Mouse (Mus musculus): ENCODE results near the gene Vps39. TPM values are rescaled to one million over a fixed set of nuclear protein-coding genes. Genes with fewer than 3 reads are reported as not detected.

Gene Vps39
- polyA plus RNA-seq (2014; fragmentation: Nextera tagmentation; extraction: Ambion mirVana) = 24.6 and 25.1 TPM in 2 replicates

DNA sequence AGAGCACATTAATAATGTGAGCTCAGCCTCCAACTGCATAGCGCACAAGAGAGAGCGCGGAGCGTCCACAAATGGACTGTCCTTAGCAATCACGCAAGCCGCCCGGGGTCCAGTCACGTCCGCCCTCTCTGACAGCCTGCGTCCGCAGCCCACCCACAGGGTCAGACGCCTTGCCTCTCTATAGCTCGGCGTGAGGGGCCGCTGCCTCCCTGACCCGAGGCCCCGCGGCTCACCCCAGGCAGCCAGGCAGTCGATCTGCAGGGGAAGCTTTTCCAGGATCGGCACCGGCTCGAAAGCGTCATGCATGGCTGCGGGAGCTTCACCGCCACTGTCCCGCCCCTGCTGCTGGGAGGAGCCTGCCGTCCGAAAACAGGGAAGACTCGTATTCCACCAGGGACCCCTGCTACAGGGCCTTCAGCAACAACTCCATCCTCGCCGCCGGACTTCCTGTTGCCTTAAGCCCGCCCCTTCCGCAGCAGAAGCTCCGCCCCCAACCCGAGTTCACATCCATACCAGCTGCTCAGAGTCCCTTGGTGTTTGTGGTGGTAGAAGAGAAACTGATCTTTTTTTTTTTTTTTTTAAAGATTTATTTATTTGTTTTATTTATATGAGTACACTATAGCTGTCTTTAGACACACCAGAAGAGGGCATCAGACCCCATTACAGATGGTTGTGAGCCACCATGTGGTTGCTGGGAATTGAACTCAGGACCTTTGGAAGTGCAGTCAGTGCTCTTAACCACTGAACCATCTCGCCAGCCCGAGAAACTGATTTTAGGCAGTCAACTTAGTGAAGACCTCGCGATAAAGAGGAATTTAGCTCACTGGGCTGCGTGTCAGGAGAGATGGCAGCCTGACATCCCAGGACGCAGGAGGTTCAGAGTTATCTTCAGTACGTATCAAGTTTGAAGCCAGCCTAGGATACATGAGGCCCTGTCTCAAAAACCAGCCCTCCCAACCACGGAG lies at the start of gene Vps39:
Gene Vps39, minus strand, starts transcription at position 456 of the 965 bp plus-strand sequence.
- H3K27ac ChIP-seq (ENCODE audit: low read depth) = peak within 1 kb of the TSS; percentile 69; the same call in 1 of the 2 replicates
- ATAC-seq (replicated peaks; ENCODE audit: low FRiP score, low TSS enrichment, low read depth) (peak; percentile 97), DNase-seq (ENCODE audit: low spot score) (peak; percentile 92)
- H3K27me3 ChIP-seq (replicated peaks; ENCODE audit: control insufficient read depth, insufficient read depth, low read length) = no peaks in the 10 kb centered on the region
- H3K9ac ChIP-seq (ENCODE audit: low read length) = peak within 1 kb of the TSS; percentile 82
- H3K4me2 ChIP-seq (ENCODE audit: low read length) = peak within 1 kb of the TSS; percentile 72
- 12% methylated on average over 44 of the region's 44 CpGs for WGBS
- no peaks in the 10 kb centered on the region for H3K9me3 ChIP-seq (ENCODE audit: control insufficient read depth, low read length)
- H3K4me3 ChIP-seq (ENCODE audit: low read depth, low read length) = peak within 1 kb of the TSS; percentile 92
- no peaks in the 10 kb centered on the region for H3K4me1 ChIP-seq (replicated peaks; ENCODE audit: control insufficient read depth, insufficient read depth, low read length)
- H3K36me3 ChIP-seq (ENCODE audit: control insufficient read depth, insufficient read depth, low read length) = peaks cover 37% of the 10 kb centered on the region

DNA sequence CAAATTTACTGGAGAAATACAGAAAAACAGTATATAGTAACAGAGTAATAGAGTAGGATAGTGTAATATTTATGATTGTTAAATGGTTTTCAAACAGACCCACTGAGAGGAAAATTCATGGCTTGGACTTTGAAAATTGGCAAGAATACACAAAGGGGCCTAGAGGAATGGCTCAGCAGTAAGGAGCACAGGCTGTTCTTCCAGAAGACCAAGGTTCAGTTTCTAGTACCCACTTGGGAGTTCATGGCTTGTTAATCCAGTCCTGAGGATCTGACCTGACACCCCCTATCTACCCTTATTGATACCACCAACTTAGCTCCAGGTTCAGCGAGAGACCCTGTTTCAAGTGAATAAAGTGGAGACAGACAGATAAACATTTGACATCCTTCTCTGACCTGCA lies 45.0 kb upstream of the Vps39 start:
- no peak for DNase-seq (ENCODE audit: low spot score)
- Histone ChIP-seq H3K27me3 (replicated peaks; ENCODE audit: control insufficient read depth, insufficient read depth, low read length) (no peaks in the 10 kb centered on the region), H3K9me3 (ENCODE audit: control insufficient read depth, low read length) (no peaks in the 10 kb centered on the region), H3K4me3 (ENCODE audit: low read depth, low read length) (no peak overlapping the region), H3K4me1 (replicated peaks; ENCODE audit: control insufficient read depth, insufficient read depth, low read length) (peaks cover 7% of the 10 kb centered on the region), H3K36me3 (ENCODE audit: control insufficient read depth, insufficient read depth, low read length) (peaks cover 38% of the 10 kb centered on the region), H3K9ac (ENCODE audit: low read length) (no peak overlapping the region), H3K27ac (ENCODE audit: low read depth) (no peak overlapping the region), H3K4me2 (ENCODE audit: low read length) (no peak overlapping the region)
- ATAC-seq (replicated peaks; ENCODE audit: low FRiP score, low TSS enrichment, low read depth) = no peak
- 96% methylated on average over 1 of the region's 1 CpGs for WGBS

DNA sequence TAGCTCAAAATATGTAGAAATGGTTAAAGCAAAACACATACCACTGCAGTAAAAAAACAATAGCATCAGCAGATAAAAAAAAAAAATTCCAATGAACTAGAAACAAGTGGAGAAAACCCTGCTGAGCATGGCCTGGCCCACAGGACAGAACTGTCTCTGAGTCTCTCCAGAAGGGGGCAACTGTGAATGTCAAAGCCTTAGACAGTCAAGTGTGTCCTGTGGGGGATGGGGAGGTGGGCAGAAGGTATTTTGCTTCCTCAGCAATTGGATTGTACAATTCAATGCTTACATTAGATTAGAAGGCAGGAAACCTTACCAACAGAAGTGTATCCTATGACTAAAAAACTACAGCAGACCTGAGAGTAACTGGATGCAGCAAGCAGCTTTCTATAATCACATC lies 39.5 kb upstream of the Vps39 start:
- Histone ChIP-seq H3K27ac (ENCODE audit: low read depth) (no peak overlapping the region), H3K27me3 (replicated peaks; ENCODE audit: control insufficient read depth, insufficient read depth, low read length) (no peaks in the 10 kb centered on the region), H3K4me3 (ENCODE audit: low read depth, low read length) (no peak overlapping the region), H3K4me1 (replicated peaks; ENCODE audit: control insufficient read depth, insufficient read depth, low read length) (no peaks in the 10 kb centered on the region), H3K4me2 (ENCODE audit: low read length) (no peak overlapping the region), H3K9me3 (ENCODE audit: control insufficient read depth, low read length) (no peaks in the 10 kb centered on the region), H3K9ac (ENCODE audit: low read length) (no peak overlapping the region), H3K36me3 (ENCODE audit: control insufficient read depth, insufficient read depth, low read length) (peaks cover 82% of the 10 kb centered on the region)
- DNase-seq (ENCODE audit: low spot score) = no peak
- ATAC-seq (replicated peaks; ENCODE audit: low FRiP score, low TSS enrichment, low read depth) = no peak

DNA sequence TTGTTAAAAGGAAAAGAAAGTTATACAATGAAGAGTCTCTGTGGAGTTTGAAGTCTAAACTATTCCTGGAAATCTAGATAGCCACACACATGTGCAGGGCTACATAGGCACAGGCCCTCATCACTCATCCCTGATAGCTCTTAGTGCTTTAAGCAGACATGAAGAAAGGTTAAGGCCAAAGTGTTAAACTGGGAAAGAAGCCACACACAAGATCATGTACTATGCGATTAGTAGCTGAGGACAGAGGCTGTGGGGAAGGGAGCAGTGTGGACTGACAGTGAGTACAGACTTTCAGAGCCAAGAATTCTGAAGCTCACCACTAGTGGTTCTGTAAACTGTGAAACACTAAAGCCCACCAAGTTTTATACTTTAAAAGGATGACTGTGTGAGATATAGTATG lies 38.0 kb upstream of the Vps39 start:
- H3K27ac ChIP-seq (ENCODE audit: low read depth) = no peak overlapping the region
- no peak overlapping the region for H3K4me3 ChIP-seq (ENCODE audit: low read depth, low read length)
- no peak for DNase-seq (ENCODE audit: low spot score)
- WGBS = 94% methylated on average over 1 of the region's 1 CpGs
- H3K27me3 ChIP-seq (replicated peaks; ENCODE audit: control insufficient read depth, insufficient read depth, low read length) = no peaks in the 10 kb centered on the region
- H3K9me3 ChIP-seq (ENCODE audit: control insufficient read depth, low read length) = no peaks in the 10 kb centered on the region
- H3K4me2 ChIP-seq (ENCODE audit: low read length) = no peak overlapping the region
- no peak for ATAC-seq (replicated peaks; ENCODE audit: low FRiP score, low TSS enrichment, low read depth)
- H3K4me1 ChIP-seq (replicated peaks; ENCODE audit: control insufficient read depth, insufficient read depth, low read length) = no peaks in the 10 kb centered on the region
- no peak overlapping the region for H3K9ac ChIP-seq (ENCODE audit: low read length)
- H3K36me3 ChIP-seq (ENCODE audit: control insufficient read depth, insufficient read depth, low read length) = peaks cover 72% of the 10 kb centered on the region

DNA sequence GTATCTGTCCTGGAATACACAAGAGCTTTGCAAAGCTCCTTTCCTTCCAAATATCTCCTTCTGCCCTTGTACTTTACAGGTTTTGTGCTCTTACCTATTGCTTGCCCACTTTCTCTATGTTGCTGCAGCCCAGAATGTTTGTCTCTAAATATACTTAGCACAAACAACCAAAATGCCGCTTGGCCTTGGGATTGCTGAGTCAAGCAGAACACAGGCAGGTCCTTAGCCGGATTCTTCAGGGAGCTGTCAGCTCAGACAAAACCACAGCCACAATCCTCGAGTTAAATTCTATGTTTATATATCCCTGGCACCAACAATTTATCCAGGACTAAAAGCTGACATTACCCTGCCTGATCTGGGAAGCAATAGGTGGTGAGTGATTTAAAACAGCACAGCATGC lies 36.4 kb upstream of the Vps39 start:
- no peak overlapping the region for H3K9ac ChIP-seq (ENCODE audit: low read length)
- DNase-seq (ENCODE audit: low spot score) (no peak), ATAC-seq (replicated peaks; ENCODE audit: low FRiP score, low TSS enrichment, low read depth) (no peak)
- H3K4me2 ChIP-seq (ENCODE audit: low read length) = no peak overlapping the region
- no peak overlapping the region for H3K27ac ChIP-seq (ENCODE audit: low read depth)
- 53% methylated on average over 3 of the region's 3 CpGs for WGBS
- H3K4me3 ChIP-seq (ENCODE audit: low read depth, low read length) = no peak overlapping the region
- no peaks in the 10 kb centered on the region for H3K9me3 ChIP-seq (ENCODE audit: control insufficient read depth, low read length)
- no peaks in the 10 kb centered on the region for H3K27me3 ChIP-seq (replicated peaks; ENCODE audit: control insufficient read depth, insufficient read depth, low read length)
- H3K36me3 ChIP-seq (ENCODE audit: control insufficient read depth, insufficient read depth, low read length) = peaks cover 80% of the 10 kb centered on the region
- H3K4me1 ChIP-seq (replicated peaks; ENCODE audit: control insufficient read depth, insufficient read depth, low read length) = no peaks in the 10 kb centered on the region

DNA sequence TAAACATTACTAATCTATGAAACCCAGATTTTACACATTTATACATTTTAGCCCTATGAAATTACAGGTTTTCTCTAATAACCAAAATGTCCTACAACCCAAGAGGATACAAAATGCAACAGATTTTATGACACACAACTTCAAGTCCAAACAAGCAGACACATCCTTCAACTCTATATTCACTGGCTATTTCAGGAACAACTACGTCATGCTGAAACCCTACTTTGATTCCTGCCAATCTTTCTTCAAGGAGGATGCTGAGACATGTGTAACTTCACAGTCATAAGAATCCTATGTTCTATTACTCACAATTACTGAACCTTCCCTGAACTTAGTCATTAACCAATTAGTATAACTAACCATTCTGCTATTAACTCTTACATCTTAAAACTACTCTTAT lies 34.4 kb upstream of the Vps39 start:
- Histone ChIP-seq H3K9me3 (ENCODE audit: control insufficient read depth, low read length) (no peaks in the 10 kb centered on the region), H3K36me3 (ENCODE audit: control insufficient read depth, insufficient read depth, low read length) (peaks cover 76% of the 10 kb centered on the region), H3K27ac (ENCODE audit: low read depth) (no peak overlapping the region), H3K4me1 (replicated peaks; ENCODE audit: control insufficient read depth, insufficient read depth, low read length) (no peaks in the 10 kb centered on the region), H3K27me3 (replicated peaks; ENCODE audit: control insufficient read depth, insufficient read depth, low read length) (no peaks in the 10 kb centered on the region), H3K4me2 (ENCODE audit: low read length) (no peak overlapping the region), H3K9ac (ENCODE audit: low read length) (no peak overlapping the region), H3K4me3 (ENCODE audit: low read depth, low read length) (no peak overlapping the region)
- WGBS = 93% methylated on average over 1 of the region's 1 CpGs
- ATAC-seq (replicated peaks; ENCODE audit: low FRiP score, low TSS enrichment, low read depth) (no peak), DNase-seq (ENCODE audit: low spot score) (no peak)

DNA sequence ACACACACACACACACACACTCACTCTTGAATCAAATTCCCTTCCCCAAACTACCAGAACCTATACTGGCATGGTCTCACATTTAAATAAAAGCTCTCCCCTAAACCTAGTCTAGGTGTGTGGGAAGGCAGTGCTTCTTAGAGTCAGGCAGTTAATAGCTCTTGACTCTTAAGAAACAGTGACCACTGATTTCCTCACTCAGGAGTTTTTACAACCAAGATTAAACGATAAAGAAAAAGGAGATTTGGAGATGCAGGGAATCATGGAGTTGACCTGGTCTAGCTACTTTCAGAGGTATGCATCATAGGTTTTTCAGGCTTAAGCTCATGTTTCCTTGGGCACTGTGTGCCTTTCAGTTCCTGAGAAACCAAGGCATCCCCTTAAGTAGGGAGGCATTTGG lies 33.3 kb upstream of the Vps39 start:
- WGBS = 93% methylated on average over 1 of the region's 1 CpGs
- no peak for DNase-seq (ENCODE audit: low spot score)
- no peak overlapping the region for H3K9ac ChIP-seq (ENCODE audit: low read length)
- H3K4me3 ChIP-seq (ENCODE audit: low read depth, low read length) = no peak overlapping the region
- ATAC-seq (replicated peaks; ENCODE audit: low FRiP score, low TSS enrichment, low read depth) = no peak
- H3K4me2 ChIP-seq (ENCODE audit: low read length) = no peak overlapping the region
- H3K9me3 ChIP-seq (ENCODE audit: control insufficient read depth, low read length) = no peaks in the 10 kb centered on the region
- H3K4me1 ChIP-seq (replicated peaks; ENCODE audit: control insufficient read depth, insufficient read depth, low read length) = no peaks in the 10 kb centered on the region
- H3K27me3 ChIP-seq (replicated peaks; ENCODE audit: control insufficient read depth, insufficient read depth, low read length) = no peaks in the 10 kb centered on the region
- H3K36me3 ChIP-seq (ENCODE audit: control insufficient read depth, insufficient read depth, low read length) = peaks cover 79% of the 10 kb centered on the region
- H3K27ac ChIP-seq (ENCODE audit: low read depth) = no peak overlapping the region

DNA sequence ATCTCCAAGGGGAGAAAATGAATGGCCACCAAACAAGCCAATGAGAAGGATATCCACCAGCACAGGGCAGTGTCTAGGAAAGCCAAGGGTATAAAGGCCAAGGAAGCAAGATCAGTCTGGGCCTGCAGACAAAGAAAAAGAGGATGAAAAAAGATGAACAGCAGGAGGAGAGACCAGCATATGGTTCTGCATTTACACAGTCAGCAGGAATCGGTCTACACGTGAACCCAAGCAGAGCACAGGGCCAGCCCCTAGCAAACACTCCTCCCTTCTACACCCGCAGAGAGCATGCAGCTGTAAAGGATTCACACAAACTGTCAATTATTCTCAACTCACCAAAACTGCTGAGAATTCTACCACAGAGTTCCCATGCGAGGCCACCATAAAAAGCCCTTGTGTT lies 20.9 kb upstream of the Vps39 start:
- no peak overlapping the region for H3K4me3 ChIP-seq (ENCODE audit: low read depth, low read length)
- H3K9me3 ChIP-seq (ENCODE audit: control insufficient read depth, low read length) = no peaks in the 10 kb centered on the region
- no peak overlapping the region for H3K4me2 ChIP-seq (ENCODE audit: low read length)
- H3K36me3 ChIP-seq (ENCODE audit: control insufficient read depth, insufficient read depth, low read length) = peaks cover 88% of the 10 kb centered on the region
- no peaks in the 10 kb centered on the region for H3K4me1 ChIP-seq (replicated peaks; ENCODE audit: control insufficient read depth, insufficient read depth, low read length)
- ATAC-seq (replicated peaks; ENCODE audit: low FRiP score, low TSS enrichment, low read depth) = no peak
- WGBS = 88% methylated on average over 4 of the region's 4 CpGs
- H3K27me3 ChIP-seq (replicated peaks; ENCODE audit: control insufficient read depth, insufficient read depth, low read length) = no peaks in the 10 kb centered on the region
- no peak overlapping the region for H3K9ac ChIP-seq (ENCODE audit: low read length)
- no peak for DNase-seq (ENCODE audit: low spot score)
- no peak overlapping the region for H3K27ac ChIP-seq (ENCODE audit: low read depth)

Measured in intestine, embryonic 14.5 days (tissue).